Mouse (Mus musculus) hindbrain, embryonic 11.5 days (tissue): ENCODE measurements around the gene Jpt2. TPM values are rescaled to one million over a fixed set of nuclear protein-coding genes. Genes with fewer than 3 reads are reported as not detected.

Experiments used
- ATAC-seq: fragments of 200-750 bp; cut with Nextera tagmentation; 2 replicates; pipeline ENCODE4 v1.8.0; 2017; ENCODE audit warnings: mild to moderate bottlenecking, moderate TSS enrichment, moderate library complexity; ENCODE audit not compliant: low FRiP score
- DNase-seq: peaks from one replicate; pipeline ENCODE4 v3.0.0-alpha.2; 2015; ENCODE audit warnings: low spot score
- H3K27ac ChIP-seq: fragments of 300-500 bp; sonication (generic); 2 replicates; pipeline ENCODE4 v1.5.1; 2014; ENCODE audit warnings: mild to moderate bottlenecking, low read depth, low read length
- H3K27me3 ChIP-seq: fragments of 300-500 bp; sonication (generic); 2 replicates; pipeline ENCODE4 v1.6.1; 2014; ENCODE audit warnings: mild to moderate bottlenecking, low read length, moderate library complexity, mixed read lengths; ENCODE audit not compliant: control insufficient read depth, insufficient read depth
- H3K36me3 ChIP-seq: fragments of 300-500 bp; sonication (generic); 2 replicates; pipeline ENCODE4 v1.6.1; 2014; ENCODE audit warnings: mild to moderate bottlenecking, low read length, moderate library complexity, mixed read lengths; ENCODE audit not compliant: control insufficient read depth, insufficient read depth
- H3K4me1 ChIP-seq: fragments of 300-500 bp; sonication (generic); replicated peaks from 2 replicates; pipeline ENCODE4 v1.6.1; 2014; ENCODE audit warnings: low read length, mixed read lengths; ENCODE audit not compliant: control insufficient read depth, insufficient read depth
- H3K4me2 ChIP-seq: fragments of 300-500 bp; sonication (generic); replicated peaks from 2 replicates; pipeline ENCODE4 v1.6.1; 2014; ENCODE audit warnings: mild to moderate bottlenecking, low read depth, low read length
- H3K4me3 ChIP-seq: fragments of 300-500 bp; sonication (generic); 2 replicates; pipeline ENCODE4 v1.5.1; 2014; ENCODE audit warnings: low read depth, low read length
- H3K9ac ChIP-seq: fragments of 300-500 bp; sonication (generic); 2 replicates; pipeline ENCODE4 v1.6.1; 2014; ENCODE audit warnings: low read depth, low read length
- H3K9me3 ChIP-seq: fragments of 300-500 bp; sonication (generic); 2 replicates; pipeline ENCODE4 v1.6.1; 2016; ENCODE audit warnings: low read length; ENCODE audit not compliant: control insufficient read depth
- WGBS: fragments of 180-500 bp; shearing (Covaris S2); extraction: QIAGEN DNeasy Blood & Tissue Kit; methylation state at CpG from one replicate; pipeline ENCODE4 v1.1.7; 2014; 5-methylcytosine and 5-hydroxymethylcytosine counted together
- polyA plus RNA-seq: library from polyadenylated mRNA; unstranded; fragments of >200 nt; fragmentation: Nextera tagmentation; extraction: Ambion mirVana; gene quantifications from 2 replicates; pipeline ENCODE4 v1.2.1, GENCODE M21; 2014

The Jpt2 gene
- polyA plus RNA-seq, 1 experiment from 2014 or later, result 214 TPM

- no peak for ATAC-seq
- 91% methylated on average over 5 of the region's 5 CpGs for WGBS
Observed at GRCm38 (mm10) chr17:24902124-24902523, 58.4 kb downstream of the Jpt2 start.

GRCm38 (mm10) chr17:24900014-24900413, 60.5 kb downstream of the Jpt2 start:
- no peaks in the 10 kb centered on the region for H3K9me3 ChIP-seq
- DNase-seq (no peak), ATAC-seq (no peak)
- WGBS, result 93% methylated on average over 6 of the region's 6 CpGs
- H3K27ac ChIP-seq, result no peak overlapping the region
- no peaks in the 10 kb centered on the region for H3K27me3 ChIP-seq
- H3K4me2 ChIP-seq, result no peak overlapping the region
- H3K9ac ChIP-seq, result no peak overlapping the region
- H3K4me1 ChIP-seq, result peaks cover 5% of the 10 kb centered on the region; the same call in 1 of the 2 replicates
- H3K4me3 ChIP-seq, result no peak overlapping the region
- peaks cover 34% of the 10 kb centered on the region for H3K36me3 ChIP-seq

More at GRCm38 (mm10) chr17:24902124-24902523, 58.4 kb downstream of the Jpt2 start:
- no peak overlapping the region for H3K9ac ChIP-seq
- H3K36me3 ChIP-seq, result peaks cover 44% of the 10 kb centered on the region
- H3K4me1 ChIP-seq, result peaks cover 2% of the 10 kb centered on the region; the same call in 1 of the 2 replicates
- no peak overlapping the region for H3K27ac ChIP-seq
- no peaks in the 10 kb centered on the region for H3K9me3 ChIP-seq
- no peak overlapping the region for H3K4me3 ChIP-seq
- DNase-seq, result no peak
- no peaks in the 10 kb centered on the region for H3K27me3 ChIP-seq
- H3K4me2 ChIP-seq, result no peak overlapping the region

GRCm38 (mm10) chr17:24899153-24899552, 61.3 kb downstream of the Jpt2 start:
- no peak overlapping the region for H3K4me3 ChIP-seq
- H3K36me3 ChIP-seq, result peaks cover 33% of the 10 kb centered on the region
- WGBS, result 88% methylated on average over 5 of the region's 5 CpGs

GRCm38 (mm10) chr17:24898041-24898854, 62.2 kb downstream of the Jpt2 start:
- Histone ChIP-seq H3K4me1 (peaks cover 5% of the 10 kb centered on the region; the same call in 1 of the 2 replicates), H3K4me3 (no peak overlapping the region), H3K9ac (no peak overlapping the region), H3K27ac (0 out of 2 replicates have a peak overlapping the region, but pooled peaks have one; percentile 6), H3K27me3 (no peaks in the 10 kb centered on the region), H3K4me2 (no peak overlapping the region), H3K36me3 (peaks cover 33% of the 10 kb centered on the region), H3K9me3 (no peaks in the 10 kb centered on the region)
- ATAC-seq (no peak), DNase-seq (no peak)
- 87% methylated on average over 4 of the region's 4 CpGs for WGBS

More at GRCm38 (mm10) chr17:24899153-24899552, 61.3 kb downstream of the Jpt2 start:
- ATAC-seq (no peak), DNase-seq (no peak)
- peaks cover 5% of the 10 kb centered on the region; the same call in 1 of the 2 replicates for H3K4me1 ChIP-seq
- H3K27ac ChIP-seq, result no peak overlapping the region
- H3K27me3 ChIP-seq, result no peaks in the 10 kb centered on the region
- no peak overlapping the region for H3K9ac ChIP-seq
- no peaks in the 10 kb centered on the region for H3K9me3 ChIP-seq
- H3K4me2 ChIP-seq, result no peak overlapping the region

- no peak overlapping the region for H3K27ac ChIP-seq
- no peaks in the 10 kb centered on the region for H3K27me3 ChIP-seq
- peak overlapping the region; percentile 82; the same call in 1 of the 2 replicates for H3K4me3 ChIP-seq
- peaks cover 5% of the 10 kb centered on the region; the same call in 1 of the 2 replicates for H3K4me1 ChIP-seq
- no peaks in the 10 kb centered on the region for H3K9me3 ChIP-seq
- ATAC-seq (no peak), DNase-seq (no peak)
- WGBS, result 75% methylated on average over 4 of the region's 4 CpGs
- H3K36me3 ChIP-seq, result peaks cover 33% of the 10 kb centered on the region
- H3K4me2 ChIP-seq, result no peak overlapping the region
- H3K9ac ChIP-seq, result peak overlapping the region; percentile 86; the same call in 1 of the 2 replicates
Observed at GRCm38 (mm10) chr17:24897600-24897999, 62.9 kb downstream of the Jpt2 start.

GRCm38 (mm10) chr17:24896993-24897269, 63.6 kb downstream of the Jpt2 start:
- Histone ChIP-seq H3K36me3 (peaks cover 30% of the 10 kb centered on the region), H3K4me1 (peaks cover 5% of the 10 kb centered on the region; the same call in 1 of the 2 replicates), H3K4me3 (peak overlapping the region; percentile 82), H3K27me3 (no peaks in the 10 kb centered on the region), H3K9ac (peak overlapping the region; percentile 86), H3K27ac (peak overlapping the region; percentile 76), H3K4me2 (peak overlapping the region; percentile 77), H3K9me3 (no peaks in the 10 kb centered on the region)
- 42% methylated on average over 11 of the region's 11 CpGs for WGBS
- no peak for ATAC-seq
- no peak for DNase-seq

- ATAC-seq (peak; percentile 62), DNase-seq (peak; percentile 81)
- Histone ChIP-seq H3K4me1 (peaks cover 5% of the 10 kb centered on the region; the same call in 1 of the 2 replicates), H3K27ac (peak within 1 kb of the TSS; percentile 78), H3K9ac (peak within 1 kb of the TSS; percentile 87), H3K27me3 (no peaks in the 10 kb centered on the region), H3K9me3 (no peaks in the 10 kb centered on the region), H3K36me3 (peaks cover 27% of the 10 kb centered on the region), H3K4me3 (peak within 1 kb of the TSS; percentile 82), H3K4me2 (peak within 1 kb of the TSS; percentile 77)
- 3% methylated on average over 48 of the region's 50 CpGs for WGBS
Observed at GRCm38 (mm10) chr17:24896241-24896992, 64.1 kb downstream of the Jpt2 start, which contains the start of gene Nme3. Gene Nme3 (plus strand): TSS chr17:24896500.

- Histone ChIP-seq H3K27me3 (no peaks in the 10 kb centered on the region), H3K4me2 (peak overlapping the region; percentile 77), H3K9me3 (no peaks in the 10 kb centered on the region), H3K4me3 (peak overlapping the region; percentile 82), H3K9ac (peak overlapping the region; percentile 87), H3K4me1 (peaks cover 5% of the 10 kb centered on the region; the same call in 1 of the 2 replicates), H3K36me3 (peaks cover 21% of the 10 kb centered on the region), H3K27ac (peak overlapping the region; percentile 78)
- ATAC-seq, result no peak
- WGBS, result 12% methylated on average over 23 of the region's 23 CpGs
- no peak for DNase-seq
Observed at GRCm38 (mm10) chr17:24895571-24896240, 64.8 kb downstream of the Jpt2 start.
